ENCODE assay signal across 8 mouse cellular contexts in the genomic region with DNA sequence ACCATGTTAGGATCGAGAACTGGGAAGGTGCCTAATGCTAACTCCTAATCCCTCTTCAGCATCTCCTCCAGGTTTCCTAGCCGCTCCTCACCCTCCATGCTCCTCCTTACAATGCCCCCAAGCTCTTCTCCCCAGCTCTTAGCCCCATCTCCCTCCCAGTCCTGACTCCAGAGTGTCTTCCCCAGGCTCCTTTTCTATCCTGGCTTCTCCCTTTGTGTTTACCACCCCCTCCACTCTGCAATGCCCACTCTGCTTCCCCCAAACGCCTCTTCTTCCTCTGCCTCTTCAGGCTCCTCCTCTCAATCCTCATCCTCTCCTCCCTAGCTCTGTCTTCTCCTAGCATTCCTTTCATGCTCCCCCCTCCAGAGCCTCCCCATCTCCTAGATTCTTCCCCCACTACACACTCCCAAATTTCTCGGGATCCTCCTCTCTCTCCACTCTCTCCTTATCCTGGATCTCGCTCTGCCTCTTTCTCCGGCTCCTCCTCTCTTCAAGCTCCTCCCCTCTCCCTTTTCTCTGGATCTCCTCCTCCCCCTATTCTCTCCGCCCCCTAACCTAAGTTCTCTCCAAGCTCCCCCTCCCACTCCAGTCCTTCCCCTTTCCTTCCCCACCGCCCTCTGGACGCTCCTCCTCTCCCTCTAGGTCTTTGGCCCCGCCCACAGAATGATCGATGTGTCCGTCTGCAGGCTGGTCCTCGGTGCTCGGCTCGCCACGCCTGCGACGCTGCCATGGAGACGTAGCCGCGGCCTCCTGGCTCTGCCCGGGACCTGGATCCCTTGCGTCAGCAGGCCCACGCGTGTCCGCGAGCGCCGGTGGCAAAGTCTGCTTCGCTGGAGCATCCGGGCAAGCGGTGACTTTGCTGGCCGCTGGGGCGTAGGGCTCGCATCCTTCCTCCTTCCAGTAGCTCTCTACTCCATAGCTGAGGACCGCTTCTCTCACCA. TPM values are rescaled to one million over a fixed set of nuclear protein-coding genes. Genes with fewer than 3 reads are reported as not detected.
DNase-seq lines count a peak whose midpoint lies in the region; ATAC-seq and TF ChIP-seq lines count a peak whose summit lies in the region.

Gene Brd3os, plus strand, starts transcription at position 558 of the 941 bp plus-strand sequence.

- H3K9ac ChIP-seq in ES-Bruce4 (ENCODE audit: low read depth, poor library complexity, severe bottlenecking): peak within 1 kb of the TSS; percentile 57
- peak within 1 kb of the TSS; percentile 80 for H3K9ac ChIP-seq in forebrain, embryonic 13.5 days
- H3K9ac ChIP-seq in liver, postnatal 0 days (replicated peaks): peak within 1 kb of the TSS; percentile 47
- peak within 1 kb of the TSS; percentile 69 for H3K9ac ChIP-seq in neural tube, embryonic 14.5 days (replicated peaks; ENCODE audit: low read depth, low read length)

- H3K4me1 ChIP-seq in ES-Bruce4 (ENCODE audit: control insufficient read depth, insufficient read depth, low read length): peaks cover 2% of the 10 kb centered on the region
- peaks cover 16% of the 10 kb centered on the region for H3K4me1 ChIP-seq in forebrain, embryonic 13.5 days
- H3K4me1 ChIP-seq in liver, postnatal 0 days (ENCODE audit: insufficient read depth): peaks cover 18% of the 10 kb centered on the region
- peaks cover 14% of the 10 kb centered on the region for H3K4me1 ChIP-seq in neural tube, embryonic 14.5 days (ENCODE audit: control insufficient read depth, insufficient read depth, low read length)

- peak; percentile 93 for ATAC-seq in cerebellum, adult (ENCODE audit: insufficient number of reproducible peaks, low FRiP score, low TSS enrichment)
- ATAC-seq in forebrain, embryonic 13.5 days: peak; percentile 93
- peak; percentile 89 for ATAC-seq in liver, postnatal 0 days
- peak; percentile 93 for ATAC-seq in neural tube, embryonic 14.5 days (ENCODE audit: low read depth)

- TF ChIP-seq CTCF in ES-Bruce4 (IDR thresholded peaks at IDR 0.05; ENCODE audit: low read depth, low read length): no peak
- no peak for TF ChIP-seq CTCF in liver, postnatal 0 days (IDR thresholded peaks at IDR 0.05; ENCODE audit: low read depth)

- WGBS in forebrain, embryonic 13.5 days: under 1% methylated on average over 36 of the region's 36 CpGs
- WGBS in large intestine, adult 2 months: 2% methylated on average over 36 of the region's 36 CpGs
- WGBS in liver, postnatal 0 days (ENCODE audit: insufficient replicate concordance): 3% methylated on average over 35 of the region's 36 CpGs
- WGBS in neural tube, embryonic 14.5 days: 2% methylated on average over 32 of the region's 36 CpGs

- no peaks in the 10 kb centered on the region for H3K9me3 ChIP-seq in ES-Bruce4 (replicated peaks; ENCODE audit: control insufficient read depth, insufficient read depth, low read length, poor library complexity, severe bottlenecking)
- H3K9me3 ChIP-seq in forebrain, embryonic 13.5 days (replicated peaks): no peaks in the 10 kb centered on the region
- no peaks in the 10 kb centered on the region for H3K9me3 ChIP-seq in liver, postnatal 0 days (ENCODE audit: low read length)
- H3K9me3 ChIP-seq in neural tube, embryonic 14.5 days (ENCODE audit: control insufficient read depth, low read length): no peaks in the 10 kb centered on the region

- TF ChIP-seq POLR2A in ES-Bruce4 (IDR thresholded peaks at IDR 0.05; ENCODE audit: insufficient read depth, low read length): peak; percentile 41

- H3K27ac ChIP-seq in ES-Bruce4 (ENCODE audit: insufficient read depth, low read length): no peak within 1 kb of the TSS
- H3K27ac ChIP-seq in forebrain, embryonic 13.5 days: peak within 1 kb of the TSS; percentile 81
- H3K27ac ChIP-seq in liver, postnatal 0 days (ENCODE audit: low read depth): no peak within 1 kb of the TSS
- peak within 1 kb of the TSS; percentile 76 for H3K27ac ChIP-seq in neural tube, embryonic 14.5 days (ENCODE audit: low read depth, low read length)

- no peaks in the 10 kb centered on the region for H3K27me3 ChIP-seq in ES-Bruce4 (ENCODE audit: control insufficient read depth, insufficient read depth, low read length, poor library complexity, severe bottlenecking)
- no peaks in the 10 kb centered on the region for H3K27me3 ChIP-seq in forebrain, embryonic 13.5 days
- no peaks in the 10 kb centered on the region for H3K27me3 ChIP-seq in liver, postnatal 0 days (ENCODE audit: insufficient read depth, low read length)
- no peaks in the 10 kb centered on the region for H3K27me3 ChIP-seq in neural tube, embryonic 14.5 days (ENCODE audit: control insufficient read depth, insufficient read depth, low read length)

- H3K36me3 ChIP-seq in ES-Bruce4 (ENCODE audit: control insufficient read depth, insufficient read depth, low read length, poor library complexity, severe bottlenecking): no peaks in the 10 kb centered on the region
- H3K36me3 ChIP-seq in forebrain, embryonic 13.5 days (ENCODE audit: poor library complexity, severe bottlenecking): peaks cover 28% of the 10 kb centered on the region
- peaks cover 14% of the 10 kb centered on the region for H3K36me3 ChIP-seq in liver, postnatal 0 days (replicated peaks; ENCODE audit: insufficient read depth, low read length)
- peaks cover 12% of the 10 kb centered on the region for H3K36me3 ChIP-seq in neural tube, embryonic 14.5 days (ENCODE audit: control insufficient read depth, insufficient read depth, low read length)

- intact Hi-C loops in heart, postnatal 10 days (cut with DNase I): loop anchor here (2.0 kb wide), 1 partner anchor 73 kb away; the partner anchor contains the start of gene Wdr5

- H3K4me3 ChIP-seq in ES-Bruce4 (ENCODE audit: low read depth, low read length): peak within 1 kb of the TSS; percentile 63
- peak within 1 kb of the TSS; percentile 66 for H3K4me3 ChIP-seq in forebrain, embryonic 13.5 days
- H3K4me3 ChIP-seq in liver, postnatal 0 days (ENCODE audit: low read depth, low read length): peak within 1 kb of the TSS; percentile 45
- H3K4me3 ChIP-seq in neural tube, embryonic 14.5 days (ENCODE audit: low read depth, low read length): peak within 1 kb of the TSS; percentile 58

- 0 out of 2 replicates have a peak, but pooled peaks have one; percentile 35 for TF ChIP-seq EP300 in ES-Bruce4 (IDR thresholded peaks at IDR 0.05; ENCODE audit: insufficient read depth, low read depth, low read length)
- no peak for TF ChIP-seq EP300 in liver, postnatal 0 days (IDR thresholded peaks at IDR 0.05; ENCODE audit: low read depth)

- H3K4me2 ChIP-seq in forebrain, embryonic 13.5 days: peak within 1 kb of the TSS; percentile 77
- peak within 1 kb of the TSS; percentile 72 for H3K4me2 ChIP-seq in liver, postnatal 0 days (ENCODE audit: low read depth, low read length)
- peak within 1 kb of the TSS; percentile 51 for H3K4me2 ChIP-seq in neural tube, embryonic 14.5 days (ENCODE audit: low read depth, low read length)

- peak; percentile 93 to 95 for DNase-seq in heart, postnatal 10 days
- peak; percentile 85 for DNase-seq in large intestine, adult 2 months (ENCODE audit: low read depth, low spot score)
- DNase-seq in liver, postnatal 0 days: peak; percentile 93
- DNase-seq in testis, postnatal 10 days (ENCODE audit: low spot score): peak; percentile 98

RNA-seq across cellular contexts. Expression of gene Brd3os, which starts in this region (rescaled TPM):
- polyA plus RNA-seq in ES-Bruce4 (2011; ENCODE audit: insufficient read depth, insufficient read length, low read depth, missing spikeins): 1.2 and 1.5 TPM in 2 replicates
- polyA plus RNA-seq in forebrain, embryonic 13.5 days (2015; fragmentation: Nextera tagmentation; extraction: Ambion mirVana): 19.3 and 25.1 TPM in 2 replicates
- total RNA-seq in heart, postnatal 10 days (2021): 1 to 10 TPM; 1.1 to 2.1 TPM
- 1.5 and 1.8 TPM in 2 replicates for polyA plus RNA-seq in large intestine, adult 2 months (2012; rRNA removed)
- 0.25 and 0.35 TPM in 2 replicates for polyA plus RNA-seq in liver, postnatal 0 days (2015; fragmentation: Nextera tagmentation; extraction: Ambion mirVana)
- polyA plus RNA-seq in neural tube, embryonic 14.5 days (2014; fragmentation: Nextera tagmentation; extraction: Ambion mirVana): 39.6 and 51.2 TPM in 2 replicates

Comparison
In these comparisons a context has a peak if more than half of its experiments do, and no peak if none do; other contexts are left out.
1. Peak in DNase-seq, ATAC-seq, H3K4me3 ChIP-seq, H3K9ac ChIP-seq and H3K4me2 ChIP-seq in liver, postnatal 0 days; RNA of the gene not detected or under 1 TPM.
2. H3K27ac ChIP-seq: peak in forebrain, embryonic 13.5 days (single experiment) and neural tube, embryonic 14.5 days (single experiment); none in ES-Bruce4 (single experiment) and liver, postnatal 0 days (single experiment).
3. Peak in every context shown above with its lines, with median percentiles within 50 percentile points of each other: H3K4me3 ChIP-seq, H3K9ac ChIP-seq, ATAC-seq, H3K4me2 ChIP-seq and DNase-seq.